In genomic region chr2:148851116-148851906, GRCm38 (mm10) we compare ENCODE assay signal across 8 mouse cellular contexts. TPM values are rescaled to one million over a fixed set of nuclear protein-coding genes. Genes with fewer than 3 reads are reported as not detected.
DNase-seq lines count a peak whose midpoint lies in the region; ATAC-seq and TF ChIP-seq lines count a peak whose summit lies in the region.

No protein-coding gene starts in this region.

- ATAC-seq in lung, embryonic 14.5 days (ENCODE audit: insufficient read depth), result peak; percentile 78
- peak; percentile 93 for ATAC-seq in neutrophil, adult 5-6 weeks (ENCODE audit: extremely low read depth, insufficient number of reproducible peaks, low FRiP score, poor library complexity, severe bottlenecking)

- no peaks in the 10 kb centered on the region for H3K36me3 ChIP-seq in hindbrain, embryonic 10.5 days
- H3K36me3 ChIP-seq in lung, embryonic 14.5 days (ENCODE audit: insufficient read depth), result no peaks in the 10 kb centered on the region

- no peak overlapping the region for H3K4me3 ChIP-seq in hindbrain, embryonic 10.5 days
- no peak overlapping the region for H3K4me3 ChIP-seq in lung, embryonic 14.5 days (ENCODE audit: low read depth, low read length)

- no peak overlapping the region for H3K27ac ChIP-seq in hindbrain, embryonic 10.5 days
- no peak overlapping the region for H3K27ac ChIP-seq in lung, embryonic 14.5 days (ENCODE audit: low read depth)

- peak; percentile 81 for TF ChIP-seq CTCF in lung, embryonic 14.5 days (IDR thresholded peaks at IDR 0.05; ENCODE audit: low read depth)

- no peak overlapping the region for H3K9ac ChIP-seq in lung, embryonic 14.5 days

- 48% methylated on average over 8 of the region's 8 CpGs for WGBS in hindbrain, embryonic 10.5 days
- 45% methylated on average over 8 of the region's 8 CpGs for WGBS in lung, embryonic 14.5 days

- no peak overlapping the region for H3K4me2 ChIP-seq in lung, embryonic 14.5 days

- H3K4me1 ChIP-seq in hindbrain, embryonic 10.5 days (replicated peaks), result no peaks in the 10 kb centered on the region
- no peaks in the 10 kb centered on the region for H3K4me1 ChIP-seq in lung, embryonic 14.5 days (ENCODE audit: insufficient read depth)

- peak; percentile 79 for DNase-seq in MN1 (ENCODE audit: low spot score)
- peak; percentile 85 for DNase-seq in cerebellum, adult 9-10 months
- DNase-seq in frontal cortex, adult 2 months (ENCODE audit: extremely low spot score in 1 of 2, low spot score in 1 of 2), result peak; percentile 70 to 93
- peak; percentile 59 for DNase-seq in hindbrain, embryonic 10.5 days (ENCODE audit: low spot score)
- peak; percentile 79 to 90 for DNase-seq in layer of hippocampus, adult 8-10 months (ENCODE audit: low spot score in 2 of 2)
- DNase-seq in lung, embryonic 14.5 days, result peak; percentile 85
- DNase-seq in thymus, postnatal 0 days (ENCODE audit: low spot score), result peak; percentile 48

- H3K9me3 ChIP-seq in hindbrain, embryonic 10.5 days, result no peaks in the 10 kb centered on the region
- no peaks in the 10 kb centered on the region for H3K9me3 ChIP-seq in lung, embryonic 14.5 days (ENCODE audit: low read depth, low read length)

- H3K27me3 ChIP-seq in hindbrain, embryonic 10.5 days (ENCODE audit: insufficient read depth, poor library complexity, severe bottlenecking), result no peaks in the 10 kb centered on the region
- no peaks in the 10 kb centered on the region for H3K27me3 ChIP-seq in lung, embryonic 14.5 days (ENCODE audit: insufficient read depth, low read length)

RNA-seq across cellular contexts. Expression of gene 9230104L09Rik, which starts 13.5 kb away (rescaled TPM):
- not detected in 2 replicates for polyA plus RNA-seq in frontal cortex, adult 2 months (2012; rRNA removed)
- polyA plus RNA-seq in hindbrain, embryonic 10.5 days (2016; fragmentation: Nextera tagmentation; extraction: Ambion mirVana), result not detected in 2 replicates
- total RNA-seq in layer of hippocampus, adult 8-10 months (2022), result not detected
- not detected in 2 replicates for polyA plus RNA-seq in lung, embryonic 14.5 days (2014; fragmentation: Nextera tagmentation; extraction: Ambion mirVana)
- not detected in 2 replicates for total RNA-seq in neutrophil, adult 5-6 weeks (2017)
- polyA plus RNA-seq in thymus, postnatal 0 days (2015; fragmentation: Nextera tagmentation; extraction: Ambion mirVana), result 0.21 and 0.22 TPM in 2 replicates

RNA-seq across cellular contexts. Expression of gene Cst9, which starts 16.4 kb away (rescaled TPM):
- polyA plus RNA-seq in frontal cortex, adult 2 months (2012; rRNA removed), result not detected in 2 replicates
- polyA plus RNA-seq in hindbrain, embryonic 10.5 days (2016; fragmentation: Nextera tagmentation; extraction: Ambion mirVana), result not detected in 2 replicates
- total RNA-seq in layer of hippocampus, adult 8-10 months (2022), result not detected
- polyA plus RNA-seq in lung, embryonic 14.5 days (2014; fragmentation: Nextera tagmentation; extraction: Ambion mirVana), result 0.49 TPM in 1 of 2 replicates, not detected in the other
- not detected in 2 replicates for total RNA-seq in neutrophil, adult 5-6 weeks (2017)
- polyA plus RNA-seq in thymus, postnatal 0 days (2015; fragmentation: Nextera tagmentation; extraction: Ambion mirVana), result 0.42 and 0.90 TPM in 2 replicates

RNA-seq across cellular contexts. Expression of gene Cst3, which starts 24.2 kb away (rescaled TPM):
- polyA plus RNA-seq in frontal cortex, adult 2 months (2012; rRNA removed), result 4,774 and 5,236 TPM in 2 replicates
- polyA plus RNA-seq in hindbrain, embryonic 10.5 days (2016; fragmentation: Nextera tagmentation; extraction: Ambion mirVana), result 308 and 381 TPM in 2 replicates
- total RNA-seq in layer of hippocampus, adult 8-10 months (2022), result 1,000 to 10,000 TPM; 2,127 to 4,480 (median 3,140) TPM
- polyA plus RNA-seq in lung, embryonic 14.5 days (2014; fragmentation: Nextera tagmentation; extraction: Ambion mirVana), result 481 and 484 TPM in 2 replicates
- total RNA-seq in neutrophil, adult 5-6 weeks (2017), result 355 and 365 TPM in 2 replicates
- polyA plus RNA-seq in thymus, postnatal 0 days (2015; fragmentation: Nextera tagmentation; extraction: Ambion mirVana), result 603 and 634 TPM in 2 replicates

RNA-seq across cellular contexts. Expression of gene Cst13, which starts 31.4 kb away (rescaled TPM):
- not detected in 2 replicates for polyA plus RNA-seq in frontal cortex, adult 2 months (2012; rRNA removed)
- polyA plus RNA-seq in hindbrain, embryonic 10.5 days (2016; fragmentation: Nextera tagmentation; extraction: Ambion mirVana), result not detected in 2 replicates
- not detected for total RNA-seq in layer of hippocampus, adult 8-10 months (2022)
- not detected in 2 replicates for polyA plus RNA-seq in lung, embryonic 14.5 days (2014; fragmentation: Nextera tagmentation; extraction: Ambion mirVana)
- total RNA-seq in neutrophil, adult 5-6 weeks (2017), result not detected in 2 replicates
- polyA plus RNA-seq in thymus, postnatal 0 days (2015; fragmentation: Nextera tagmentation; extraction: Ambion mirVana), result not detected in 2 replicates

RNA-seq across cellular contexts. Expression of gene Cst8, which starts 52.7 kb away (rescaled TPM):
- polyA plus RNA-seq in frontal cortex, adult 2 months (2012; rRNA removed), result not detected in 2 replicates
- not detected in 2 replicates for polyA plus RNA-seq in hindbrain, embryonic 10.5 days (2016; fragmentation: Nextera tagmentation; extraction: Ambion mirVana)
- total RNA-seq in layer of hippocampus, adult 8-10 months (2022), result not detected
- polyA plus RNA-seq in lung, embryonic 14.5 days (2014; fragmentation: Nextera tagmentation; extraction: Ambion mirVana), result not detected in 2 replicates
- total RNA-seq in neutrophil, adult 5-6 weeks (2017), result not detected in 2 replicates
- polyA plus RNA-seq in thymus, postnatal 0 days (2015; fragmentation: Nextera tagmentation; extraction: Ambion mirVana), result 0.31 and 0.40 TPM in 2 replicates
